Mouse (Mus musculus): ENCODE measurements at regions not wholly inside any gene's neighbourhood (a gene's known extent, or its start where the extent isn't known, plus 50 kb on each side); places are given as distances from the start of the nearest gene placed in this dataset.

GRCm38 (mm10) chr14:71241655-71242390 lies 642.2 kb upstream of the Fam160b2 start:
- no peak for ATAC-seq (replicated peaks; ENCODE audit: extremely low read depth, insufficient read depth, low FRiP score)
- H3K4me3 ChIP-seq (ENCODE audit: low read length), result no peak overlapping the region
- no peak overlapping the region for H3K27ac ChIP-seq (ENCODE audit: low read length)

GRCm38 (mm10) chr14:71236192-71236591 lies 636.6 kb upstream of the Fam160b2 start:
- no peak overlapping the region for H3K4me2 ChIP-seq (ENCODE audit: low read depth, low read length)
- no peaks in the 10 kb centered on the region for H3K4me1 ChIP-seq (ENCODE audit: control insufficient read depth, insufficient read depth, low read length)
- no peak overlapping the region for H3K4me3 ChIP-seq (ENCODE audit: low read length)
- H3K9me3 ChIP-seq (replicated peaks; ENCODE audit: control insufficient read depth, low read length), result no peaks in the 10 kb centered on the region
- no peaks in the 10 kb centered on the region for H3K36me3 ChIP-seq (ENCODE audit: control insufficient read depth, insufficient read depth)
- 78% methylated on average over 6 of the region's 6 CpGs for WGBS
- H3K27me3 ChIP-seq (ENCODE audit: control insufficient read depth, insufficient read depth, low read length), result no peaks in the 10 kb centered on the region
- no peak overlapping the region for H3K27ac ChIP-seq (ENCODE audit: low read length)
- no peak overlapping the region for H3K9ac ChIP-seq (ENCODE audit: low read length)
- no peak for ATAC-seq (replicated peaks; ENCODE audit: extremely low read depth, insufficient read depth, low FRiP score)

More at GRCm38 (mm10) chr14:71241655-71242390, 642.2 kb upstream of the Fam160b2 start:
- no peaks in the 10 kb centered on the region for H3K4me1 ChIP-seq (ENCODE audit: control insufficient read depth, insufficient read depth, low read length)
- H3K9me3 ChIP-seq (replicated peaks; ENCODE audit: control insufficient read depth, low read length), result no peaks in the 10 kb centered on the region
- no peak overlapping the region for H3K4me2 ChIP-seq (ENCODE audit: low read depth, low read length)
- no peaks in the 10 kb centered on the region for H3K36me3 ChIP-seq (ENCODE audit: control insufficient read depth, insufficient read depth)
- WGBS, result 69% methylated on average over 10 of the region's 10 CpGs
- H3K9ac ChIP-seq (ENCODE audit: low read length), result no peak overlapping the region
- H3K27me3 ChIP-seq (ENCODE audit: control insufficient read depth, insufficient read depth, low read length), result no peaks in the 10 kb centered on the region

- Histone ChIP-seq H3K27ac (ENCODE audit: low read length) (no peak overlapping the region), H3K4me2 (ENCODE audit: low read depth, low read length) (no peak overlapping the region), H3K9ac (ENCODE audit: low read length) (no peak overlapping the region)
Measured at GRCm38 (mm10) chr14:71234900-71235299, 635.3 kb upstream of the Fam160b2 start.

GRCm38 (mm10) chr14:71234276-71234675 lies 634.6 kb upstream of the Fam160b2 start:
- no peak overlapping the region for H3K4me3 ChIP-seq (ENCODE audit: low read length)
- ATAC-seq (replicated peaks; ENCODE audit: extremely low read depth, insufficient read depth, low FRiP score), result no peak
- no peaks in the 10 kb centered on the region for H3K27me3 ChIP-seq (ENCODE audit: control insufficient read depth, insufficient read depth, low read length)
- H3K9ac ChIP-seq (ENCODE audit: low read length), result no peak overlapping the region
- H3K36me3 ChIP-seq (ENCODE audit: control insufficient read depth, insufficient read depth), result no peaks in the 10 kb centered on the region
- 70% methylated on average over 2 of the region's 2 CpGs for WGBS
- H3K4me2 ChIP-seq (ENCODE audit: low read depth, low read length), result no peak overlapping the region
- no peak overlapping the region for H3K27ac ChIP-seq (ENCODE audit: low read length)
- H3K9me3 ChIP-seq (replicated peaks; ENCODE audit: control insufficient read depth, low read length), result no peaks in the 10 kb centered on the region
- no peaks in the 10 kb centered on the region for H3K4me1 ChIP-seq (ENCODE audit: control insufficient read depth, insufficient read depth, low read length)

More at GRCm38 (mm10) chr14:71234900-71235299, 635.3 kb upstream of the Fam160b2 start:
- no peak for ATAC-seq (replicated peaks; ENCODE audit: extremely low read depth, insufficient read depth, low FRiP score)
- no peaks in the 10 kb centered on the region for H3K36me3 ChIP-seq (ENCODE audit: control insufficient read depth, insufficient read depth)
- H3K27me3 ChIP-seq (ENCODE audit: control insufficient read depth, insufficient read depth, low read length), result no peaks in the 10 kb centered on the region
- 81% methylated on average over 2 of the region's 2 CpGs for WGBS
- H3K9me3 ChIP-seq (replicated peaks; ENCODE audit: control insufficient read depth, low read length), result no peaks in the 10 kb centered on the region
- H3K4me1 ChIP-seq (ENCODE audit: control insufficient read depth, insufficient read depth, low read length), result no peaks in the 10 kb centered on the region
- H3K4me3 ChIP-seq (ENCODE audit: low read length), result no peak overlapping the region

GRCm38 (mm10) chr14:71231223-71231815 lies 631.7 kb upstream of the Fam160b2 start:
- Histone ChIP-seq H3K4me2 (ENCODE audit: low read depth, low read length) (no peak overlapping the region), H3K27me3 (ENCODE audit: control insufficient read depth, insufficient read depth, low read length) (no peaks in the 10 kb centered on the region), H3K4me1 (ENCODE audit: control insufficient read depth, insufficient read depth, low read length) (no peaks in the 10 kb centered on the region), H3K9me3 (replicated peaks; ENCODE audit: control insufficient read depth, low read length) (no peaks in the 10 kb centered on the region), H3K36me3 (ENCODE audit: control insufficient read depth, insufficient read depth) (no peaks in the 10 kb centered on the region), H3K27ac (ENCODE audit: low read length) (no peak overlapping the region), H3K9ac (ENCODE audit: low read length) (no peak overlapping the region), H3K4me3 (ENCODE audit: low read length) (no peak overlapping the region)
- 68% methylated on average over 4 of the region's 4 CpGs for WGBS
- peak; percentile 55; the same call in 1 of the 2 replicates for ATAC-seq (replicated peaks; ENCODE audit: extremely low read depth, insufficient read depth, low FRiP score)

- no peak for ATAC-seq (replicated peaks; ENCODE audit: extremely low read depth, insufficient read depth, low FRiP score)
- no peak overlapping the region for H3K27ac ChIP-seq (ENCODE audit: low read length)
Measured at GRCm38 (mm10) chr14:71230484-71231188, 631.0 kb upstream of the Fam160b2 start.

GRCm38 (mm10) chr14:71229955-71230354 lies 630.3 kb upstream of the Fam160b2 start:
- Histone ChIP-seq H3K27ac (ENCODE audit: low read length) (no peak overlapping the region), H3K4me1 (ENCODE audit: control insufficient read depth, insufficient read depth, low read length) (no peaks in the 10 kb centered on the region), H3K36me3 (ENCODE audit: control insufficient read depth, insufficient read depth) (no peaks in the 10 kb centered on the region), H3K27me3 (ENCODE audit: control insufficient read depth, insufficient read depth, low read length) (no peaks in the 10 kb centered on the region), H3K4me2 (ENCODE audit: low read depth, low read length) (no peak overlapping the region), H3K9me3 (replicated peaks; ENCODE audit: control insufficient read depth, low read length) (no peaks in the 10 kb centered on the region), H3K9ac (ENCODE audit: low read length) (no peak overlapping the region), H3K4me3 (ENCODE audit: low read length) (no peak overlapping the region)
- no peak for ATAC-seq (replicated peaks; ENCODE audit: extremely low read depth, insufficient read depth, low FRiP score)
- WGBS, result 72% methylated on average over 2 of the region's 2 CpGs

More at GRCm38 (mm10) chr14:71230484-71231188, 631.0 kb upstream of the Fam160b2 start:
- Histone ChIP-seq H3K9me3 (replicated peaks; ENCODE audit: control insufficient read depth, low read length) (no peaks in the 10 kb centered on the region), H3K27me3 (ENCODE audit: control insufficient read depth, insufficient read depth, low read length) (no peaks in the 10 kb centered on the region), H3K9ac (ENCODE audit: low read length) (no peak overlapping the region), H3K4me2 (ENCODE audit: low read depth, low read length) (no peak overlapping the region), H3K4me1 (ENCODE audit: control insufficient read depth, insufficient read depth, low read length) (no peaks in the 10 kb centered on the region), H3K4me3 (ENCODE audit: low read length) (no peak overlapping the region), H3K36me3 (ENCODE audit: control insufficient read depth, insufficient read depth) (no peaks in the 10 kb centered on the region)
- 70% methylated on average over 7 of the region's 7 CpGs for WGBS

- no peaks in the 10 kb centered on the region for H3K4me1 ChIP-seq (ENCODE audit: control insufficient read depth, insufficient read depth, low read length)
- H3K9me3 ChIP-seq (replicated peaks; ENCODE audit: control insufficient read depth, low read length), result no peaks in the 10 kb centered on the region
- H3K36me3 ChIP-seq (ENCODE audit: control insufficient read depth, insufficient read depth), result no peaks in the 10 kb centered on the region
- 81% methylated on average over 8 of the region's 8 CpGs for WGBS
- H3K27ac ChIP-seq (ENCODE audit: low read length), result no peak overlapping the region
- H3K4me3 ChIP-seq (ENCODE audit: low read length), result no peak overlapping the region
- ATAC-seq (replicated peaks; ENCODE audit: extremely low read depth, insufficient read depth, low FRiP score), result no peak
- no peak overlapping the region for H3K4me2 ChIP-seq (ENCODE audit: low read depth, low read length)
- no peak overlapping the region for H3K9ac ChIP-seq (ENCODE audit: low read length)
- H3K27me3 ChIP-seq (ENCODE audit: control insufficient read depth, insufficient read depth, low read length), result no peaks in the 10 kb centered on the region
Measured at GRCm38 (mm10) chr14:71228894-71229446, 629.3 kb upstream of the Fam160b2 start.

- no peak overlapping the region for H3K9ac ChIP-seq (ENCODE audit: low read length)
- WGBS, result 54% methylated on average over 1 of the region's 1 CpGs
- no peaks in the 10 kb centered on the region for H3K9me3 ChIP-seq (replicated peaks; ENCODE audit: control insufficient read depth, low read length)
- H3K27ac ChIP-seq (ENCODE audit: low read length), result no peak overlapping the region
- no peaks in the 10 kb centered on the region for H3K27me3 ChIP-seq (ENCODE audit: control insufficient read depth, insufficient read depth, low read length)
- H3K4me1 ChIP-seq (ENCODE audit: control insufficient read depth, insufficient read depth, low read length), result no peaks in the 10 kb centered on the region
- no peaks in the 10 kb centered on the region for H3K36me3 ChIP-seq (ENCODE audit: control insufficient read depth, insufficient read depth)
- H3K4me2 ChIP-seq (ENCODE audit: low read depth, low read length), result no peak overlapping the region
- no peak for ATAC-seq (replicated peaks; ENCODE audit: extremely low read depth, insufficient read depth, low FRiP score)
- no peak overlapping the region for H3K4me3 ChIP-seq (ENCODE audit: low read length)
Measured at GRCm38 (mm10) chr14:71217041-71217440, 617.4 kb upstream of the Fam160b2 start.

All from heart, embryonic 16.5 days (tissue).